Mouse (Mus musculus) lung, postnatal 0 days (tissue): Measurements from ENCODE around the gene Uba2. TPM values are rescaled to one million over a fixed set of nuclear protein-coding genes. Genes with fewer than 3 reads are reported as not detected.

Source experiments
- ATAC-seq: fragments of 200-750 bp; cut with Nextera tagmentation; 2 replicates; pipeline ENCODE4 v1.8.0; 2017; ENCODE audit warnings: moderate library complexity
- DNase-seq: peaks from one replicate; pipeline ENCODE4 v3.0.0-alpha.2; 2016; ENCODE audit warnings: low spot score
- H3K27ac ChIP-seq: fragments of 300-500 bp; sonication (generic); 2 replicates; pipeline ENCODE4 v1.5.1; 2014; ENCODE audit warnings: antibody characterized with exemption, mild to moderate bottlenecking, low read length, mixed read lengths
- H3K27me3 ChIP-seq: fragments of 300-500 bp; sonication (generic); replicated peaks from 2 replicates; pipeline ENCODE4 v1.6.1; 2014; ENCODE audit warnings: low read length, mixed read lengths; ENCODE audit not compliant: insufficient read depth
- H3K36me3 ChIP-seq: fragments of 300-500 bp; sonication (generic); 2 replicates; pipeline ENCODE4 v1.6.1; 2014; ENCODE audit warnings: low read length, mixed read lengths; ENCODE audit not compliant: insufficient read depth
- H3K4me1 ChIP-seq: fragments of 300-500 bp; sonication (generic); 2 replicates; pipeline ENCODE4 v1.6.1; 2014; ENCODE audit warnings: antibody characterized with exemption, low read depth, low read length, mixed read lengths; ENCODE audit not compliant: insufficient read depth
- H3K4me2 ChIP-seq: fragments of 300-500 bp; sonication (generic); replicated peaks from 2 replicates; pipeline ENCODE4 v1.6.1; 2014; ENCODE audit warnings: low read depth, mild to moderate bottlenecking, low read length, moderate library complexity, mixed read lengths
- H3K4me3 ChIP-seq: fragments of 300-500 bp; sonication (generic); 2 replicates; pipeline ENCODE4 v1.5.1; 2014; ENCODE audit warnings: low read depth, low read length
- H3K9ac ChIP-seq: fragments of 300-500 bp; sonication (generic); replicated peaks from 2 replicates; pipeline ENCODE4 v1.6.1; 2014; ENCODE audit warnings: low read depth, mild to moderate bottlenecking
- H3K9me3 ChIP-seq: fragments of 300-500 bp; sonication (generic); 2 replicates; pipeline ENCODE4 v1.6.1; 2016; ENCODE audit warnings: low read length, mixed read lengths
- CTCF ChIP-seq: IDR thresholded peaks from 2 replicates; pipeline ENCODE4 v1.5.1; 2016; ENCODE audit warnings: antibody characterized with exemption, mild to moderate bottlenecking
- EP300 ChIP-seq: IDR thresholded peaks from 2 replicates; pipeline ENCODE4 v1.6.1; 2016; ENCODE audit warnings: antibody characterized with exemption, mild to moderate bottlenecking, control low read depth
- WGBS: fragments of 180-500 bp; shearing (Covaris S2); extraction: QIAGEN DNeasy Blood & Tissue Kit; methylation state at CpG from one replicate; pipeline ENCODE4 v1.1.7; 2014; 5-methylcytosine and 5-hydroxymethylcytosine counted together
- polyA plus RNA-seq: library from polyadenylated mRNA; unstranded; fragments of >200 nt; fragmentation: Nextera tagmentation; extraction: Ambion mirVana; gene quantifications from 2 replicates; pipeline ENCODE4 v1.2.1, GENCODE M21; 2015

Uba2 gene
- polyA plus RNA-seq, 1 experiment from 2014 or later = 82.8 TPM

- Histone ChIP-seq H3K4me1 (no peaks in the 10 kb centered on the region), H3K36me3 (peaks cover 64% of the 10 kb centered on the region), H3K27me3 (no peaks in the 10 kb centered on the region), H3K9me3 (no peaks in the 10 kb centered on the region), H3K4me2 (no peak overlapping the region), H3K27ac (no peak overlapping the region), H3K4me3 (no peak overlapping the region), H3K9ac (no peak overlapping the region)
- WGBS = 90% methylated on average over 3 of the region's 3 CpGs
- DNase-seq (no peak), ATAC-seq (no peak)
- peak; percentile 20; the same call in 1 of the 2 replicates for TF ChIP-seq CTCF
- no peak for TF ChIP-seq EP300
These were observed 10.2 kb downstream of the Uba2 start for GRCm38 (mm10) chr7:34159167-34159566.

GRCm38 (mm10) chr7:34157994-34158393 lies 11.4 kb downstream of the Uba2 start:
- no peak for TF ChIP-seq EP300
- no peak for TF ChIP-seq CTCF
- Histone ChIP-seq H3K4me3 (no peak overlapping the region), H3K27ac (no peak overlapping the region), H3K27me3 (no peaks in the 10 kb centered on the region), H3K9ac (no peak overlapping the region), H3K9me3 (no peaks in the 10 kb centered on the region), H3K36me3 (peaks cover 57% of the 10 kb centered on the region), H3K4me2 (no peak overlapping the region), H3K4me1 (no peaks in the 10 kb centered on the region)
- 87% methylated on average over 3 of the region's 3 CpGs for WGBS
- no peak for DNase-seq
- 0 out of 2 replicates have a peak, but pooled peaks have one; percentile 17 for ATAC-seq

DNA sequence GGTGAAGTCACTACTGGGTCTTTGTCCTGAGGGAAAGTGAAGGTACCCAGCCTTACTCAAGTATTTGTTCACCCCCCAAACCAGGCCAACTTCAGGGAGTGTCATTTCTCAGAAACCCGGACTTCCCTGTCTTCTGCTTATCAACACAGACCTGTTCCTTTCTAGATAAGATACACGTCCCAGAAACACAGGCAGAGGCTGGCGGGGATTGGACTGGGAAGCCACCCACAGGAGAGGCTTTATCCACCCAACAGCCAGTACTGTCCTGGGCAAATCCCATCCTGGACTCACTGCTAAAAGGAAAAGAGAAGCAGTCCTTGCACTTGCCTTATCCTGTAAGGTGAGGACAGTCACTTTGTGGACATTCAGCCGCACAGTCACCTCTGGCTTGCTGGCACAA lies 22.2 kb downstream of the Uba2 start:
- no peak for ATAC-seq
- H3K27me3 ChIP-seq = no peaks in the 10 kb centered on the region
- no peaks in the 10 kb centered on the region for H3K4me1 ChIP-seq
- 81% methylated on average over 4 of the region's 4 CpGs for WGBS
- no peak overlapping the region for H3K9ac ChIP-seq
- DNase-seq = no peak
- H3K9me3 ChIP-seq = no peaks in the 10 kb centered on the region
- no peak overlapping the region for H3K4me3 ChIP-seq
- H3K27ac ChIP-seq = no peak overlapping the region
- no peak for TF ChIP-seq CTCF
- TF ChIP-seq EP300 = no peak
- H3K36me3 ChIP-seq = peaks cover 76% of the 10 kb centered on the region
- H3K4me2 ChIP-seq = no peak overlapping the region

DNA sequence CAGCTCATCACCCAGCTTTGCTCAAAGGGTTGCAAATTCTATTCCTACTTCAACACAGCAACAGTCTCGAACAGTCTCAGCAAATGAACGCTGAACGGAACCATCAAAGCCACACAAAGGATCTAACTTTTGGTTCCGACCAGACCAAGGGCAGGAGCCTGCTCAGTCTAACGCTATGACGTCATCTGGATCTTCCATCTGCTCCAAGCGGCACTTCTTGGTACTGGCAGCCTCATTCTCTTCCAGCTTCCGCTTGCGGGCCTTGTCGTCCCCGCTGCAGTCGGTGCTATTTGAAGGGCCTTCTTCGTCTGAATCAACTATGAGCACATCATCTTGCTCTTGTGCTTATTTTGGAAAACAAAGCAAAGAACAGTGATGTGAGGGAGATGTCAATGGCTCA lies 28.3 kb downstream of the Uba2 start:
- H3K4me3 ChIP-seq = no peak overlapping the region
- 95% methylated on average over 13 of the region's 13 CpGs for WGBS
- peaks cover 50% of the 10 kb centered on the region for H3K36me3 ChIP-seq
- no peak overlapping the region for H3K27ac ChIP-seq
- H3K4me2 ChIP-seq = no peak overlapping the region
- DNase-seq = no peak
- no peak for ATAC-seq
- TF ChIP-seq CTCF = no peak
- no peak for TF ChIP-seq EP300
- H3K9me3 ChIP-seq = no peaks in the 10 kb centered on the region
- no peaks in the 10 kb centered on the region for H3K27me3 ChIP-seq
- no peaks in the 10 kb centered on the region for H3K4me1 ChIP-seq
- no peak overlapping the region for H3K9ac ChIP-seq

DNA sequence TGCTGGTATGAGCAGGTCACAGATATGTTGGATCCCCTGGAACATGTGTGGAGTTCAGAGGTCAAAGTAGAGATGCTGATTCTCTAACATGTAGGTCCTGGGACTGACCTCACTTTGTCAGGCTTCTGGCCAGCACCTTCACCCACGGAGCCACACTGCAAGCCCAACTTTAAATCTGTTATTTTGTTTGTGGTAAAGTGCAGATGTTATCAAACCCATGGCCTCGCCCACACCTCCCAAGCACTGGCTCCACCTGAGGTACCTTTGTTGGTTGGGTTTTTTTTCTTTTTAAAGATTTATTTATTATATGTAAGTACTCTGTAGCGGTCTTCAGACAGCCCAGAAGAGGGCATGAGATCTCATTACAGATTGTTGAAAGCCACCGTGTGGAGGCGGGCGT lies 29.9 kb downstream of the Uba2 start:
- Histone ChIP-seq H3K4me1 (no peaks in the 10 kb centered on the region), H3K9me3 (no peaks in the 10 kb centered on the region), H3K4me2 (no peak overlapping the region), H3K36me3 (peaks cover 37% of the 10 kb centered on the region), H3K4me3 (no peak overlapping the region), H3K27me3 (no peaks in the 10 kb centered on the region), H3K27ac (no peak overlapping the region), H3K9ac (no peak overlapping the region)
- DNase-seq (no peak), ATAC-seq (no peak)
- no peak for TF ChIP-seq CTCF
- no peak for TF ChIP-seq EP300
- WGBS = 86% methylated on average over 6 of the region's 6 CpGs

- TF ChIP-seq EP300 (no peak), CTCF (0 out of 2 replicates have a peak, but pooled peaks have one; percentile 2)
- Histone ChIP-seq H3K9ac (no peak overlapping the region), H3K4me1 (peaks cover 6% of the 10 kb centered on the region; the same call in 1 of the 2 replicates), H3K36me3 (no peaks in the 10 kb centered on the region), H3K4me2 (no peak overlapping the region), H3K9me3 (no peaks in the 10 kb centered on the region), H3K27ac (peak overlapping the region; percentile 94), H3K27me3 (no peaks in the 10 kb centered on the region), H3K4me3 (no peak overlapping the region)
- DNase-seq = peak; percentile 66
- 51% methylated on average over 2 of the region's 2 CpGs for WGBS
- ATAC-seq = peak; percentile 31
These were observed 35.1 kb downstream of the Uba2 start for GRCm38 (mm10) chr7:34134336-34134735.
